Mouse (Mus musculus): ENCODE measurements around the gene Urgcp.
A peak's percentile ranks its signal among the peaks of the same experiment; 100 is the strongest.

The Urgcp gene

GRCm38 (mm10) chr11:5782199-5782944, 20.2 kb upstream of the Urgcp start:
- DNase-seq = no peak

- DNase-seq = peak; percentile 66 to 74
Observed at GRCm38 (mm10) chr11:5780035-5780499, 17.9 kb upstream of the Urgcp start.

GRCm38 (mm10) chr11:5778481-5778880, 16.3 kb upstream of the Urgcp start:
- no peak for DNase-seq

- no peak for DNase-seq
Observed at GRCm38 (mm10) chr11:5766019-5766418, 3.8 kb upstream of the Urgcp start.

- no peak for DNase-seq
Observed at GRCm38 (mm10) chr11:5762633-5762982, 432 bp upstream of the Urgcp start.

GRCm38 (mm10) chr11:5753755-5754154, 8.4 kb downstream of the Urgcp start:
- no peak for DNase-seq

GRCm38 (mm10) chr11:5744951-5745350, 17.2 kb downstream of the Urgcp start:
- DNase-seq = no peak

- DNase-seq = no peak
Observed at GRCm38 (mm10) chr11:5742106-5742505, 20.1 kb downstream of the Urgcp start.

GRCm38 (mm10) chr11:5740965-5741627, 21.1 kb downstream of the Urgcp start:
- DNase-seq = peak; percentile 76 to 86

- DNase-seq = no peak
Observed at GRCm38 (mm10) chr11:5740599-5740964, 21.6 kb downstream of the Urgcp start.

GRCm38 (mm10) chr11:5739846-5740245, 22.3 kb downstream of the Urgcp start:
- peak; percentile 25 to 30 for DNase-seq

GRCm38 (mm10) chr11:5738888-5739632, 23.1 kb downstream of the Urgcp start:
- no peak for DNase-seq

GRCm38 (mm10) chr11:5737137-5737536, 25.0 kb downstream of the Urgcp start:
- no peak for DNase-seq

- no peak for DNase-seq
Observed at GRCm38 (mm10) chr11:5734323-5734722, 27.9 kb downstream of the Urgcp start.

- no peak for DNase-seq
Observed at GRCm38 (mm10) chr11:5732401-5732800, 29.8 kb downstream of the Urgcp start.

- no peak for DNase-seq
Observed at GRCm38 (mm10) chr11:5729582-5729981, 32.6 kb downstream of the Urgcp start.

- DNase-seq = no peak
Observed at GRCm38 (mm10) chr11:5718611-5719354, 43.4 kb downstream of the Urgcp start.

- DNase-seq = no peak
Observed at GRCm38 (mm10) chr11:5716938-5717705, 45.1 kb downstream of the Urgcp start.

- no peak for DNase-seq
Observed at GRCm38 (mm10) chr11:5716246-5716645, 45.9 kb downstream of the Urgcp start.

- no peak for DNase-seq
Observed at GRCm38 (mm10) chr11:5715630-5716105, 46.5 kb downstream of the Urgcp start, which contains the start of gene Mrps24. TSS of gene Mrps24 (minus strand) at chr11:5715680.

- no peak for DNase-seq
Observed at GRCm38 (mm10) chr11:5715179-5715578, 47.0 kb downstream of the Urgcp start.
